7 mouse cellular contexts compared by ENCODE assay signal in genomic region chr1:86064271-86064991, GRCm38 (mm10). TPM values are rescaled to one million over a fixed set of nuclear protein-coding genes. Genes with fewer than 3 reads are reported as not detected.
DNase-seq lines count a peak whose midpoint lies in the region; ATAC-seq lines count a peak whose summit lies in the region.

Gene Psmd1, plus strand, starts transcription at chr1:86064387.

- no peaks in the 10 kb centered on the region for H3K27me3 ChIP-seq in intestine, embryonic 15.5 days (replicated peaks)
- no peaks in the 10 kb centered on the region for H3K27me3 ChIP-seq in midbrain, embryonic 10.5 days (ENCODE audit: low read depth, poor library complexity, severe bottlenecking)

- H3K4me1 ChIP-seq in intestine, embryonic 15.5 days (replicated peaks) = peaks cover 7% of the 10 kb centered on the region; the same call in 1 of the 2 replicates
- H3K4me1 ChIP-seq in midbrain, embryonic 10.5 days = peaks cover 14% of the 10 kb centered on the region

- H3K9ac ChIP-seq in intestine, embryonic 15.5 days = peak within 1 kb of the TSS; percentile 98

- 0% methylated on average over 47 of the region's 47 CpGs for WGBS in intestine, embryonic 15.5 days
- WGBS in midbrain, embryonic 10.5 days = under 1% methylated on average over 47 of the region's 47 CpGs

- peak; percentile 91 for DNase-seq in adrenal gland, adult 2 months
- peak; percentile 86 for DNase-seq in embryo, embryonic 11.5 days (ENCODE audit: low read depth, low spot score)
- peak; percentile 80 to 89 for DNase-seq in gastrocnemius, postnatal 36 days
- DNase-seq in left cerebral cortex, postnatal 25 days (ENCODE audit: low spot score in 2 of 2) = peak; percentile 89 to 93
- DNase-seq in midbrain, embryonic 10.5 days (ENCODE audit: low spot score) = peak; percentile 89
- DNase-seq in right cerebral cortex, postnatal 4 days = peak; percentile 87

- intact Hi-C loops in gastrocnemius, postnatal 36 days (cut with DNase I) = no loop called here
- intact Hi-C loops in left cerebral cortex, postnatal 25 days (cut with DNase I) = loop anchor here (5.0 to 10.0 kb wide), 2 partner anchors 212 to 290 kb away; partner anchors contain the start of gene Ncl

- peak; percentile 95 for ATAC-seq in intestine, embryonic 15.5 days

- H3K4me3 ChIP-seq in intestine, embryonic 15.5 days (replicated peaks) = peak within 1 kb of the TSS; percentile 97
- H3K4me3 ChIP-seq in midbrain, embryonic 10.5 days = peak within 1 kb of the TSS; percentile 75

- H3K4me2 ChIP-seq in intestine, embryonic 15.5 days (replicated peaks) = peak within 1 kb of the TSS; percentile 72

- peak within 1 kb of the TSS; percentile 72 for H3K27ac ChIP-seq in intestine, embryonic 15.5 days
- H3K27ac ChIP-seq in midbrain, embryonic 10.5 days (replicated peaks) = peak within 1 kb of the TSS; percentile 98

- no peaks in the 10 kb centered on the region for H3K9me3 ChIP-seq in intestine, embryonic 15.5 days
- H3K9me3 ChIP-seq in midbrain, embryonic 10.5 days (replicated peaks) = peaks cover 9% of the 10 kb centered on the region; the same call in 1 of the 2 replicates

- no peaks in the 10 kb centered on the region for H3K36me3 ChIP-seq in intestine, embryonic 15.5 days
- H3K36me3 ChIP-seq in midbrain, embryonic 10.5 days = peaks cover 19% of the 10 kb centered on the region

RNA-seq across cellular contexts. Expression of gene Psmd1, which starts in this region (rescaled TPM):
- 100 to 1,000 TPM; 123 to 128 TPM for total RNA-seq in adrenal gland, adult 2 months (2021)
- 19.9 and 27.6 TPM in 2 replicates for polyA plus RNA-seq in adrenal gland, adult 2 months (2012; rRNA removed)
- total RNA-seq in gastrocnemius, postnatal 36 days (2021) = 100 to 1,000 TPM; 104 to 108 TPM
- polyA plus RNA-seq in intestine, embryonic 15.5 days (2015; fragmentation: Nextera tagmentation; extraction: Ambion mirVana) = 143 and 152 TPM in 2 replicates
- total RNA-seq in left cerebral cortex, postnatal 25 days (2021) = 100 to 1,000 TPM; 103 to 108 TPM
- polyA plus RNA-seq in midbrain, embryonic 10.5 days (2016; fragmentation: Nextera tagmentation; extraction: Ambion mirVana) = 239 and 242 TPM in 2 replicates

Comparison
In these comparisons a context has a peak if more than half of its experiments do, and no peak if none do; other contexts are left out.
1. Peak in every context shown above with its lines: DNase-seq, ATAC-seq, H3K4me3 ChIP-seq and H3K27ac ChIP-seq.